Mouse (Mus musculus): ENCODE data around the gene Tut7. TPM values are rescaled to one million over a fixed set of nuclear protein-coding genes. Genes with fewer than 3 reads are reported as not detected.
"Not testable (repeated sequence)": the region's sequence is repeated elsewhere in the genome, so short reads cannot be mapped to it uniquely, and the experiment has no call there.

The Tut7 gene
- polyA plus RNA-seq, 1 experiment from 2014 or later = 48.9 TPM

DNA sequence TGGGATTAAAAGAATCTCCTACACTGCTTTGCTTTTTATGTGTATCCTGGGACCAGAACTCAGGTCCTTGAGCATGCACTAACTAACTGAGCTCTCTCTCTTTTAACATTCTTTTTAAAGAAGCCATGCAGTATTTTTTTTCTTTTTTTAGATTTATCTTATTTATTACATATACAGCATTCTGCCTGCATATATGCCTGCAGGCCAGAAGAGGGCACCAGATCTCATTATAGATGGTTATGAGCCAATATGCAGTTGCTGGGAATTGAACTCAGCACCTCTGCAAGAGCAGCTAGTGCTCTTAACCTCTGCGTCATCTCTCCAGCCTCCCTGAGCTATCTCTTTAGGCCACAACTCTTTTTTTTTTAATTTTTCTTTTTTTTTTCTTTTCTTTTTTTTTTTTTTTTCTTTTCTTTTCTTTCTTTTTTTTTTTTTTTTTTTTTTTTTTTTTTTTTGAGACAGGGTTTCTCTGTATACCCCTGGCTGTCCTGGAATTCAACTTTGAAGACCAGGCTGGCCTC is 43.1 kb downstream of the Tut7 start:
- H3K27ac ChIP-seq; H3K9me3 ChIP-seq (replicated peaks); H3K9ac ChIP-seq; H3K4me1 ChIP-seq; H3K27me3 ChIP-seq; H3K4me3 ChIP-seq (replicated peaks); ATAC-seq (replicated peaks; ENCODE audit: low FRiP score); H3K4me2 ChIP-seq: not testable (repeated sequence)
- 95% methylated on average over 1 of the region's 1 CpGs for WGBS
- H3K36me3 ChIP-seq = peaks cover 99% of the 10 kb centered on the region

DNA sequence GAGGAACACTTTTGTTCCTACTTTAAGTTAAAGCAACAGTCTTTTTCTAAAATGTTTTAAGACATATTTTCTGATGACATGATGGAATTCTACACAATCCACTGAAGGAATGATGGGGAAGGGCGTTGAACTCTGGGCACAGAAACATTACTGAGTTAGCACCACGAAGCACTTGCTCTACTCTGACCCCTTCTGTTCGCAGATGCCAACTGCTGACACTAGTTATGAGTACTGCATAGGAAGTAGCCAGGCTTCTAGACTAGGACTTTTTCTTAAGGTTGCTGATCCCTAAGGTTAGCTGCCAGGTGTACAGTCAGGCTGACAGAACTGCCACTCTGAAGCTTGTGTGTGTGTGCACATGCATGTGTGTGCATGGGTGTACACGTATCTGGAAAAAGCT is 43.7 kb downstream of the Tut7 start:
- no peaks in the 10 kb centered on the region for H3K9me3 ChIP-seq (replicated peaks)

DNA sequence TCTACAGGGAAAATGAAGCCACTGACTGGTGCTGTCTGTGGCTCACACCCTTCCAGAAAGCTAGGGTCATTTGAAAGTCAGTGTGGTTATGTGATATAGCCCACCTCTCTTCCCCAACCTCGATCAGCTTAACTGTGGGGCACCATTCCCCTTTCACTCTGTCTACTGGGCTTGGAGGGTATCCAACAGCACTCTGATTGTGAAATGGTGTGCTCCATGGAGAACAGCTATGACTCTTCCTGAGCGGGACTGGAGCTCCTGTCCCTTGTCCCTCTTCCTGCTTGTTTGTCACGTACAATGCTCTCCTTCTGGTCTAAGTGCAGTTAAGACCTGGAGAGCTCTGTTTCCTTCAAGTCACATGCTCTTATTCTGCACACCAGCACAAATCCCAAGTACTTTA is 47.8 kb downstream of the Tut7 start:
- H3K27ac ChIP-seq = no peak overlapping the region
- no peak for ATAC-seq (replicated peaks; ENCODE audit: low FRiP score)
- WGBS = 84% methylated on average over 3 of the region's 3 CpGs
- peaks cover 14% of the 10 kb centered on the region for H3K4me1 ChIP-seq
- H3K36me3 ChIP-seq = peaks cover 81% of the 10 kb centered on the region
- no peaks in the 10 kb centered on the region for H3K9me3 ChIP-seq (replicated peaks)
- H3K9ac ChIP-seq = no peak overlapping the region
- H3K4me2 ChIP-seq = no peak overlapping the region
- no peak overlapping the region for H3K4me3 ChIP-seq (replicated peaks)
- no peaks in the 10 kb centered on the region for H3K27me3 ChIP-seq

More for the DNA sequence above, 43.7 kb downstream of the Tut7 start:
- Histone ChIP-seq H3K4me2 (no peak overlapping the region), H3K36me3 (peaks cover 96% of the 10 kb centered on the region), H3K9ac (no peak overlapping the region), H3K4me1 (no peaks in the 10 kb centered on the region), H3K4me3 (replicated peaks) (no peak overlapping the region), H3K27ac (no peak overlapping the region), H3K27me3 (no peaks in the 10 kb centered on the region)
- WGBS = 88% methylated on average over 4 of the region's 4 CpGs
- no peak for ATAC-seq (replicated peaks; ENCODE audit: low FRiP score)

DNA sequence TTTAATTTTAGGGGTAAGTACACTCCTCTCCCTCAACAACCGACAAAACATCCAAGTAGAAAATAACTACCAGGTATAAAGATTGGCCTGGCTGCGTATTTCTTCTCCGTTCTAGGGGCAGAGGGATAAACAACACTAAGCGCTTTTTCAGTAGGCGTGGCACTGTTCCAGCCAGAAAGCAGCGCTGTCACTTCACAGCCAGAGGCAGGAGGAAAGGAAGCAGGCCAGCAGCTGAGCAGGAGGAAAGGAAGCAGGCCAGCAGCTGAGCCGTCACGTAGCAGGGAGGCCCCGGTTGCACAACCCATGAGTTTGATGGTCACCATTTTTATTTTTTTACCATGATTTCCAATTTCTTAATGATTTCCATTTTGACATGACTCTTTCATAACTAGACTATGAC is 51.7 kb downstream of the Tut7 start:
- Histone ChIP-seq H3K4me3 (replicated peaks) (peak overlapping the region; percentile 89; the same call in 1 of the 2 replicates), H3K27ac (peak overlapping the region; percentile 100), H3K4me2 (peak overlapping the region; percentile 78), H3K36me3 (peaks cover 43% of the 10 kb centered on the region), H3K4me1 (peaks cover 39% of the 10 kb centered on the region), H3K27me3 (no peaks in the 10 kb centered on the region), H3K9ac (no peak overlapping the region), H3K9me3 (replicated peaks) (no peaks in the 10 kb centered on the region)
- WGBS = 53% methylated on average over 9 of the region's 9 CpGs
- ATAC-seq (replicated peaks; ENCODE audit: low FRiP score) = no peak

DNA sequence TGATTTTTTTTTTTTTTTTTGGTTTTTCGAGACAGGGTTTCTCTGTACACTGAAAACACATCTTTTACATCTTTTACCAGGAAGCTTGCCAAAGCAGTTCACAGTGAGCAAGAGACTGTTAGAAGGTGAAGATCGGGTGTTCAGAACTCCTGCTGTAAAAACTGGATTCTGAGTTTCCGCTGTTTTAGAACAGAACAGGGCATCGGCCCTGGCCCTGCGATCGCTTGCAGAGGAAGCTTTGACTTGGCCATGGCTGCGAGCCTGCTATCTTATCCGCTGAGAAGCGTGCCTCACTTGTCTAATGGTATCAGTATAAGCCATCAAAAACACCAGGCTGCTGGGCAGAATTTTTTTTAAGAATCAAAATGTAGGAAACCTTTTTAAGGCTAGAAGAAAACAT is 52.1 kb downstream of the Tut7 start:
- H3K4me2 ChIP-seq = peak overlapping the region; percentile 78
- ATAC-seq (replicated peaks; ENCODE audit: low FRiP score) = no peak
- no peaks in the 10 kb centered on the region for H3K9me3 ChIP-seq (replicated peaks)
- H3K4me3 ChIP-seq (replicated peaks) = peak overlapping the region; percentile 89; the same call in 1 of the 2 replicates
- H3K27ac ChIP-seq = peak overlapping the region; percentile 100
- peak overlapping the region; percentile 68; the same call in 1 of the 2 replicates for H3K9ac ChIP-seq
- H3K4me1 ChIP-seq = peaks cover 44% of the 10 kb centered on the region
- peaks cover 39% of the 10 kb centered on the region for H3K36me3 ChIP-seq
- WGBS = 60% methylated on average over 9 of the region's 9 CpGs
- no peaks in the 10 kb centered on the region for H3K27me3 ChIP-seq

DNA sequence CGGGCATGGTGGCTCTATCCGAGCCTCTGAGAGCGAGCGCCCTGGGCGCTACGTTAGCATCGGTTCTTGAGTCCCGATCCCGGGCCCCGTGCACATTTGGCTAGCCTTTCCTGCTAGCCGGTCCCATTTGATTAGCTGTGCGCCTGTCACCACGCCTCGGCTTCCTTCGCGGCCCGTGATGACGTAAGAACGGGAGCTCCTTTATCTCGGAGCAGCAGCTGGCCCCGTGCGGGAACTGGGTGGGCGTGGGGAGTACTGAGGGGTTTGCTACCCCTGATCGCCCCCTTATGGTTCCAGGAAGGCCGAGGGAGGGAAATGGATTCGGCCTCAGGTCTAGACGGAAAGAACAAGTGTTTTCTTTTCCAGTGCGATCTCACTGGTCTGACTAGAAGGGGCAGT is 52.8 kb downstream of the Tut7 start:
- Histone ChIP-seq H3K9ac (peak overlapping the region; percentile 68), H3K27me3 (no peaks in the 10 kb centered on the region), H3K36me3 (peaks cover 33% of the 10 kb centered on the region), H3K27ac (peak overlapping the region; percentile 100), H3K4me2 (peak overlapping the region; percentile 78), H3K4me1 (peaks cover 48% of the 10 kb centered on the region), H3K9me3 (replicated peaks) (no peaks in the 10 kb centered on the region), H3K4me3 (replicated peaks) (peak overlapping the region; percentile 89)
- under 1% methylated on average over 28 of the region's 28 CpGs for WGBS
- peak; percentile 84 for ATAC-seq (replicated peaks; ENCODE audit: low FRiP score)

DNA sequence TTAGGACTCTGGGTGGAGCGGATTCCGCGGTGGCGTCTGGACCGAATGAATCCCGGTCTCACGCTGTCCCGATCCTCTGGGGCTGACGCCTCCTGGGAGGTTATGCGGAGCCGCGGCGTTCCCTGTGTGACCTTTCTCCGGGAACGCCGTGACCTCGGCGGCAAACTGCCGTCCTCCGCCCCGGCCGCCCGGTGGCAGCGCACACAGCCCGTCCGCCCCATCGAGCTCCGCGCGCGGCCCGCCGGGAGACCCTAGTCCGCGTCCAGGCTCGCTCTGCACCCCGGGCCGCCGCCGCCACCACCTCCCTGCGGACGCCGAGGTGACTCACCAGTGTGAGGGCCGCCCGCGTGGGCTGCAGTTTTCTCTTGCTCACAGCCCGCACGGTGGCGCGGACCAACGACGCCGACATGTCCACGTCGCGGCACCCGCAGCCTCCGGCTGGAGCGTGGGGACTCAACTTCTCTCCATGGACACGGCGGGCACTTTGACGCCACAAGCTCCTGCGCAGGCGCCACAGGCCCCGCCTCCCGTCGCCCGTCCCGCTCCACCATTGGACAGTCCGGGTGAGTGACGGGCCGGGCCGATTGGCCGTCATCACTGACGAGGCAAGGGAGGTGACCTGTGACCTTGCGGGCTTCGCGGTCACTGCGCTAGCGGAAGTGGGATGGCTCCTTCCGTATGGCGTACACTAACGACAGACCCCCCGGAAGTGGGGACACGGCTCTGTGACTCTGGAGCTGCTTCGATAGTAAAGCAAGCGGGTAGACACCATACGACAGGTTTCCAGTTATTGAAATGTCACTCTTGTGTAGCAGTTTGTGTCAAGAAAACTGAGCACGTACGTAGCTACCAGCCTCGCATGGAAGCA is 53.4 kb downstream of the Tut7 start, which contains the start of gene Isca1:
Gene Isca1 (minus strand): TSS at position 515 of the 868 bp plus-strand sequence.
- H3K9me3 ChIP-seq (replicated peaks) = no peaks in the 10 kb centered on the region
- H3K27me3 ChIP-seq = no peaks in the 10 kb centered on the region
- H3K27ac ChIP-seq = peak within 1 kb of the TSS; percentile 100
- H3K4me2 ChIP-seq = peak within 1 kb of the TSS; percentile 78
- peak within 1 kb of the TSS; percentile 89 for H3K4me3 ChIP-seq (replicated peaks)
- under 1% methylated on average over 90 of the region's 91 CpGs for WGBS
- H3K4me1 ChIP-seq = peaks cover 48% of the 10 kb centered on the region
- peak; percentile 97 for ATAC-seq (replicated peaks; ENCODE audit: low FRiP score)
- peaks cover 27% of the 10 kb centered on the region for H3K36me3 ChIP-seq
- H3K9ac ChIP-seq = peak within 1 kb of the TSS; percentile 92

DNA sequence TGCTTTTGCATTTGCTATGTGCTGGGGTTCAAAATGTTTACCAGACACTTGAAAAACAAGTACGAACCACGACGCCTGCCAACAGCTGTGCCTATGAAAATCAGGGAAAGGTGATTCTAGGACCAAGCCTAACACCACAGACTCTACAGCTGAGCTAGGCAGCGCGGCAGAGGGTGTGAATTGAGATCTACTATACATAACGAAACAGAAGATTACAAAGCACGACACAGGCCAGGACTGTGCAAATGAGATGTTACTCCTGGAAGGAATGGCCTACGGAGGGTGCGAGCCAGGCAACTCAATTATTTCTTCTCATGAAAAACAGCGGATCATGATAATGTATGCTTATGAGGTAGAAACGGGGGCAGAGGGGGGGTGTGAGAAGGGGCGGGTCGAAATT is 54.4 kb downstream of the Tut7 start:
- WGBS = 33% methylated on average over 13 of the region's 13 CpGs
- peaks cover 21% of the 10 kb centered on the region for H3K36me3 ChIP-seq
- H3K4me2 ChIP-seq = peak overlapping the region; percentile 78
- H3K27me3 ChIP-seq = no peaks in the 10 kb centered on the region
- ATAC-seq (replicated peaks; ENCODE audit: low FRiP score) = no peak
- peak overlapping the region; percentile 100; the same call in 1 of the 2 replicates for H3K27ac ChIP-seq
- H3K4me1 ChIP-seq = peaks cover 51% of the 10 kb centered on the region
- peak overlapping the region; percentile 89 for H3K4me3 ChIP-seq (replicated peaks)
- H3K9me3 ChIP-seq (replicated peaks) = no peaks in the 10 kb centered on the region
- peak overlapping the region; percentile 92 for H3K9ac ChIP-seq

DNA sequence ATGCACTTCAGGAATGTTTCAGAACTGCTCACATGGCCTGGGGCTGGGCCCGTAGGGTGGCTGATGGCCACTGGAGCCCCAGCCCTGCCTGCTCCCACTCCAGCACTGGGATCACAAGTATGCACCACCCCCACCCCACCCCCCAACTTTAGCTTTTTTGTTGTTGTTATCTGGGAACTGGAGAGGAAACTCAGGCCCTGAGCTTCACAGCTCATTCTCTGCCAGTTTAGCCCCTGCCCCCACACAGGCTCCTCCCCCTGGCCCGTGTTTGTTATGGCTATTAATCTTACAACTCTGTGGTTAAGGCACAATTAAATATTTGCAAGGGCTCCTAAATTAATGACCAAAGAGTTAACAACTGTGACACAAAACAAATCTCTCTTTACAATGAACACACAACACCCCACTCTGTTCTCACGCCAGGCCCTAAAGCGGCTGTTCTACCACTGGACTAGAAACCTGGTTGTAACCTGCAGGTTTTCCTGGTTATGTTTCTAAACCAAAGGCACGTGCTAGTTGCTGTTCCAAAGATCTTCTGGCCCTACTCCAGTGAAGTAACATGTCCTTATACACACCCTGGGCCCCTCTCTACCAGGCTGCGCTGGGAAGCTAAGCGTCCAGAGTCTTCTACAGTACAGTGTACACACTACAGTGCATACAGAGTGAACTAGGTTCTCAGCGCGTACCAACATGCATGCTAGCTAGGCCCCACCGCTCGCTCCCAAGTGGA is 56.0 kb downstream of the Tut7 start:
- no peaks in the 10 kb centered on the region for H3K27me3 ChIP-seq
- H3K27ac ChIP-seq = peak overlapping the region; percentile 80
- ATAC-seq (replicated peaks; ENCODE audit: low FRiP score) = no peak
- 45% methylated on average over 11 of the region's 11 CpGs for WGBS
- peak overlapping the region; percentile 17; the same call in 1 of the 2 replicates for H3K9ac ChIP-seq
- no peaks in the 10 kb centered on the region for H3K9me3 ChIP-seq (replicated peaks)
- peaks cover 19% of the 10 kb centered on the region for H3K36me3 ChIP-seq
- H3K4me3 ChIP-seq (replicated peaks) = peak overlapping the region; percentile 14
- H3K4me1 ChIP-seq = peaks cover 51% of the 10 kb centered on the region
- peak overlapping the region; percentile 78 for H3K4me2 ChIP-seq

DNA sequence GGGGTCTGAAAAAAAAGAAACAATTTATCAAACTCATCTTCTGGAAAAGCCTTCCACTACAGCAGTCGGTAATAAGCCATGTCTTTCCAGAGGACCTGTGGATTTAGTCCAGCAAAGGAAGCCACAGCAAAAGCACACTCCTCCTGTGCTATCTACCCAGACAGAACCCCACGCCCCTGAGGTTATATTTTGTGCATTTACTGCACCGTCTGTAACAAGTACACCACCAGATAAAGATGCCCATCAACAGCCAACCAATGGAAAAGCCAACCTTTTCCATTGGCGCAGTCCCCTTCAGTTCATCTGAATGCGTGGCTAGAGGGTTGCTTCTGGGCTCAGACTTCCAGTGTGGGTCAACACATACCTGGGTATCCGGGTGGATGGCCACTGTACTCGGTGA is 60.2 kb downstream of the Tut7 start:
- H3K36me3 ChIP-seq = peaks cover 55% of the 10 kb centered on the region
- no peak overlapping the region for H3K27ac ChIP-seq
- no peak for ATAC-seq (replicated peaks; ENCODE audit: low FRiP score)
- H3K4me3 ChIP-seq (replicated peaks) = no peak overlapping the region
- no peaks in the 10 kb centered on the region for H3K9me3 ChIP-seq (replicated peaks)
- no peak overlapping the region for H3K4me2 ChIP-seq
- no peak overlapping the region for H3K9ac ChIP-seq
- peaks cover 27% of the 10 kb centered on the region for H3K4me1 ChIP-seq
- 93% methylated on average over 7 of the region's 7 CpGs for WGBS
- no peaks in the 10 kb centered on the region for H3K27me3 ChIP-seq

DNA sequence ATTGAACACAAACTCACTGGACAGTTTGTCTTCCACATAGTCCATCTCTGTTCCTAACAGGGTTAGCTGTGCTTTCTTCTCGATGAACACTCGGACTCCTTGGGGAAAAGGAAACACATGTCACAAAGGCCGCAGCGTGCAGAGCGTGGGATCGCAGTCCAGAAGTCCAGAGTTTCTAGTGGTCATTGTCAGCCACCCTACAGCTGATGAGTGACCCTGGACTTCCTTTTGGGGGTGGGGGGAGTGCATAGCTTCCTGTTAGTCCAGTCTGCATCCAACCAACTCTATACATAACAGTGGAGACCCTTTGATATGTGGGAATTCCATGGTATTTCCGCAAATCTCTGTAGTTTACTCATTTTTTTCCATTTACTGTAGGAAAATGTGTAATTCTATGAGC is 66.0 kb downstream of the Tut7 start:
- 74% methylated on average over 7 of the region's 7 CpGs for WGBS

DNA sequence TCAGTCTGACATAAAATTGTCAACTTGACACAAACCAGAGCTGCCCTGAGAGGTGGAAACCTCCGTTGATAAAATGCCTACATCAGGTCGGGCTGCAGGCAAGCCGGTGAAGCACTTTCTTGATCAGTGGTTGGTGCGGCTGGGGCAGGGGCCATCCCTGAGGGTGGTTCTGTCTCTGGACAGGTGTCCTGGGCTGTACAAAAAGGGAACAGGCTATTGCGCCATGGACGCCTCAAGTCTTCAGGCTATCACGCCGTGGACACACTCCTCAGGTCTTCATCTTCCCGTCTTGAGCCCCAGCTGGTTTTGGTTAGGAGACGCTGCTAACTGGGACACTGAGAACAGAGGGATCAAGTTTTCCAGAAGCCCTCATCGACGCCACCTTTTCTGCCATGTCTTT is 72.6 kb downstream of the Tut7 start:
- Histone ChIP-seq H3K27me3 (no peaks in the 10 kb centered on the region), H3K9ac (no peak overlapping the region), H3K9me3 (replicated peaks) (no peaks in the 10 kb centered on the region), H3K36me3 (peaks cover 15% of the 10 kb centered on the region), H3K4me2 (no peak overlapping the region), H3K27ac (no peak overlapping the region), H3K4me3 (replicated peaks) (no peak overlapping the region), H3K4me1 (no peaks in the 10 kb centered on the region)
- no peak for ATAC-seq (replicated peaks; ENCODE audit: low FRiP score)
- 79% methylated on average over 12 of the region's 12 CpGs for WGBS

More for the DNA sequence above, 66.0 kb downstream of the Tut7 start:
- H3K9ac ChIP-seq = no peak overlapping the region
- H3K36me3 ChIP-seq = peaks cover 69% of the 10 kb centered on the region
- no peaks in the 10 kb centered on the region for H3K9me3 ChIP-seq (replicated peaks)
- H3K27me3 ChIP-seq = no peaks in the 10 kb centered on the region
- H3K4me2 ChIP-seq = no peak overlapping the region
- no peak overlapping the region for H3K4me3 ChIP-seq (replicated peaks)
- H3K27ac ChIP-seq = 0 out of 2 replicates have a peak overlapping the region, but pooled peaks have one; percentile 14
- no peak for ATAC-seq (replicated peaks; ENCODE audit: low FRiP score)
- 0 out of 2 replicates have a peak, but pooled peaks cover 3% of the 10 kb centered on the region for H3K4me1 ChIP-seq
